Mouse (Mus musculus) cerebellum, adult 11-12 months (tissue): ENCODE data around the gene Arsj.

Experiments used
- DNase-seq: peaks from one replicate; pipeline ENCODE4 v3.0.0; 2022

The Arsj gene

DNA sequence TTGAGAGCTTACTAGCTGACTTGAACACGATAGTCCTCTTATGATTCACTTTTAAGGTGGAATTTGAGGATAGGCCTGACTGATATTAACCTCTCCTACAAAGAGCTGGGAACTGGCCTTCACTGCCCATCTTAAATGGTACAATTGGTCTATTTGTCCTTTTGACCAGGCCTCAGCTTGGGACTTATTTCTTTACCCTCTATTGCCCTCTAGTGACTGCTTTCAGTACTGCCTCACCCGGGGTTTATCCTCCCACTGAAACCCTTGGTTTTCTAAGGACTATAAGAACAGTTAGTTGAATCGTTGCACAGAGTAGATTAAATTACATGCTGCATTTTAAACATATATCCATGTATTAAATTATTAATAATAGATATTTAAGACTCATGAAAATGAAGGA, 39.4 kb downstream of the Arsj start:
- peak; percentile 10 for DNase-seq

GRCm38 (mm10) chr3:126404199-126404598, 40.7 kb downstream of the Arsj start:
- DNase-seq = no peak

- no peak for DNase-seq
Observed at GRCm38 (mm10) chr3:126430524-126431064, 67.1 kb downstream of the Arsj start.

- DNase-seq = no peak
Observed at GRCm38 (mm10) chr3:126439331-126439730, 75.8 kb downstream of the Arsj start.

DNA sequence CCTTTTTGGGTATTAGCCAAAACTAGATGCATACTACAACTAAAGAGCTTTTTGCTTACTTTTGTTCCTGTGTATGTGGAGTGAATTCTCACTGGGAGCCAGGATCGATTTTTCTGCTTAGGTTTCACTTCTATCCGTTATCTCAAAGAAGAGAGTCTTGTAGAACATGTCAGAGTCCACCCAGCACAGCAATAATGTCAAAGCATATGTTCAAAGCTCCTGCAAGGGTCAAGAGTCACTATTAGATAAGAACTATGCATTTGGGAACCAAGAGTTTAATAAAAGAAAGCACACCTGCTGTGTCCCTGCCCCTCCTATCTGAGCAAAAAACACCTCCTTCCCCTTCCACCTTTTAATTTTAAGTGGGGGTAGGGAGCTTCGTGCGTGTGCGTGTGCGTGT, 85.6 kb downstream of the Arsj start:
- DNase-seq = no peak

- DNase-seq = no peak
Observed at GRCm38 (mm10) chr3:126449515-126449914, 86.0 kb downstream of the Arsj start.

DNA sequence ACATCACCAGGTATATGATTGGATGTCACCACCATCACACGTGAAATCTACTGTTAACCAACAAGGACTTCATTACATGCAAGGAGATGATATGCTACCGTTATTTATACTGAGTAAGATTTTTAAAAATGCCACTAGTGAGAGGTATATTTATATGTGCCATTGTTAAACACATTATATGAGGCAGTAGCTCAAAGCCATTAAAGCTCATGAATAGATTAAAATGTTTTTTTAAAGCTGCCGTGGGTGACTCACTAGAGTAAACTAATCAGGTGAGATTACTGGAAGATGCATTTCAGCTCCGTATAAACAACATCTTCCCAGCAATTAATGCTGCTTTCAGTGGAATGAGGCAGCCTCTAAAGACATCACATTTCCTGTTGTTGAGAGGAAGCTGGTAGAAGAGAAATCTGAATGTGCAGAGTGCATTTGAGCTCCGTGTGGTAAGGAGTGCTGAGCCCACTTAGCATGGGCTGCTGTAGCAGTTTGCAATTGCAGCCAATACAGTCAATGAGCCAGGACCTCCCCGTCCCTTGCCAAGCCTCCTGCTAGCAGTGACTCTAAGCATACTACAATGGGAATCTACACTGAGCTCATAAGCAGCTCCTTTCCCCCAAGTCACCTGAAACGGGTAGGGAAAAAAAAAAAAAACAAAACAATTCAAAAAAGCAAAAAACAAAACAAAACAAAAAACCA, 92.5 kb downstream of the Arsj start:
- no peak for DNase-seq

- DNase-seq = no peak
Observed at GRCm38 (mm10) chr3:126463119-126463815, 99.8 kb downstream of the Arsj start.

DNA sequence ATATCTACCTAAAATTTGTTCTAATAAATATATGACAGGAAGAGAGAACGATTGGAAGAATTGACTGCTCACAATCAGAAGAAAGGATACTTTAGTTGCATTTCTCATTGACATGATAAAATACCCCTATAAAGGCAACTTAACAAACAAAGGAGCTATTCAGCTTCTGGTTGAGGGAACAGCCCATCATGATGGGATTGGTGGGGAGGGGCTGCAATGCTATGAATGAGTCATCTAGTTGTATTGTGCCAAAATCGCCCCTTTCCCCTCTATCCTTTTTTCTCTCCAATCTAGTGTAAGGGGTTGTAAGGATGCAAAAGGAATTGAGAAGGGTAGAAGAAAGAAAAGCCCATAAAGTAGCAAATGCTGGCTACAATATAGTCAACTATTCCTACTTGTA, 100.8 kb downstream of the Arsj start:
- no peak for DNase-seq
